Mouse (Mus musculus): ENCODE measurements around the gene Zfp943. TPM values are rescaled to one million over a fixed set of nuclear protein-coding genes. Genes with fewer than 3 reads are reported as not detected.
A peak's percentile ranks its signal among the peaks of the same experiment; 100 is the strongest.
"Not testable (repeated sequence)": the region's sequence is repeated elsewhere in the genome, so short reads cannot be mapped to it uniquely, and the experiment has no call there.

Zfp943 gene
- polyA plus RNA-seq (2015; fragmentation: Nextera tagmentation; extraction: Ambion mirVana), result 19.0 and 21.3 TPM in 2 replicates

DNA sequence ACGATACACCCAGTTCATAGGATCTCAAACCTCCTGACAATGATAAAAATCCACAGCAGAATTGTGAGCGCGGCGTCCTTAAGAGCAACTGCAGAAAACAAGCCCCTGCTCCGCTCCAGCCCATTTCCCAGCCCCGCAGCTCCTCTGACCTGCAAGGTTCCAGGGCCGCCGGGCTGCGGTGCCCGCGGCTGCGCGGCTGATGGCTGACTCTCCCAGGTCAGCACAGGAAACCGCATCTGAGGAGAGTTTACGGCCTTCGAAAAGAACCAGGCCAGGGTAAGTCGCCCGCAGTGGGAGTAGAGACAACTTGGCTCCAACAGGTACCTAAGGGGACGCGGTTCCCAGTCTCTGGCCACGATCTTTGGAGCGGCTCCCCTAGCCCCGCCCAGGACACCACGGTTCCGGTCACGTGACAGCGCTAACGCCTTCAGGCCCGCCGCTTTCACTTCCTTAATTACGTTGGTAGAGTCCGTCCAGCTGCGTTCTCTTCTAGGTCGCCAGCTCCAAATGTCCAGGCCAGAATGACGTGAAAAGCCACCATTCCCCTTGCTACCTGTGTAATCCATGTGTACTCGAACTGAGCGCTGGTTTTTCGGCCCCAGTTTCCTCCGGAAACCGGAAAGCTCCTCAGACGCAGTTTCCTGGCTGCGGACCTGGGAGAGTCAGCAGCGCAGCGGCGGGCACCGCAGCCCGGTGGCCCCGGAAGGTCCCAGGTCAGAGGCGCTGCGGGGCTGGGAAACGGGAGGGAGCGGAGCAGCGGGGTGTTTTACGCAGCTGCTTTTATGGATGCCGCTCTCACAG, at the start of gene Zfp943, which contains the start of gene Zfp942:
TSS of gene Zfp943 (plus strand) at position 446 of the 801 bp plus-strand sequence.
TSS of gene Zfp942 (minus strand) at position 358 of the 801 bp plus-strand sequence.
- peak within 1 kb of the TSS; percentile 87 for H3K27ac ChIP-seq (replicated peaks)
- not testable (repeated sequence) for H3K27me3 ChIP-seq, H3K36me3 ChIP-seq
- H3K4me1 ChIP-seq (replicated peaks), result peaks cover 32% of the 10 kb centered on the region
- peak within 1 kb of the TSS; percentile 80 for H3K9ac ChIP-seq
- peaks cover 11% of the 10 kb centered on the region; the same call in 1 of the 2 replicates for H3K9me3 ChIP-seq
- peak; percentile 96 for ATAC-seq (ENCODE audit: low read depth)
- H3K4me3 ChIP-seq, result peak within 1 kb of the TSS; percentile 67
- under 1% methylated on average over 45 of the region's 55 CpGs for WGBS
- peak within 1 kb of the TSS; percentile 62 for H3K4me2 ChIP-seq

- H3K9ac ChIP-seq, result no peak overlapping the region
Observed at GRCm38 (mm10) chr17:21963302-21963701, 950 bp downstream of the Zfp943 start.

DNA sequence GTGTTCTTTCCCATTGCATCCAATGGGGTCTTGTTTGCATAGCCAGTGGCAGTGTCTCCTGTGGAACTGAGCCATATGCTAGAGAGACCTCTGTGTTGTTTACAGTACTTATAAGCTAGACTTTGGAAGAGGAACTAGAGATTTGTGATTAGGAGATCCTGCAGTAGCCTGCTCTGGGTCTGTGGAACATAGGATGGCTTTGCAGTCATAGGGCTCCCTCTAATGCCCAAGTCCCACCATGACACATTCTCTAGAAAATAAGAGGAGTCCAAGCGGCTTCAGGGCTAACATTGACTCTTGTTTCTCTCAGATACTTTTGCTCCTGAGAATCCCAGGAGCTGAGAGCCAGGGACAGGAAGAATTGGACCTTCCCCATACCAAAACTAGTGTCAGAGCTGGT, 73.2 kb downstream of the Zfp943 start:
- H3K4me3 ChIP-seq; H3K4me1 ChIP-seq (replicated peaks); H3K9ac ChIP-seq; H3K36me3 ChIP-seq; H3K9me3 ChIP-seq; H3K4me2 ChIP-seq; H3K27ac ChIP-seq (replicated peaks); ATAC-seq (ENCODE audit: low read depth); H3K27me3 ChIP-seq: not testable (repeated sequence)
- WGBS, result 31% methylated on average over 1 of the region's 1 CpGs

More at GRCm38 (mm10) chr17:21963302-21963701, 950 bp downstream of the Zfp943 start:
- no peak for ATAC-seq (ENCODE audit: low read depth)
- Histone ChIP-seq H3K4me3 (peak overlapping the region; percentile 67), H3K27me3 (no peaks in the 10 kb centered on the region), H3K4me2 (peak overlapping the region; percentile 62), H3K4me1 (replicated peaks) (peaks cover 32% of the 10 kb centered on the region), H3K27ac (replicated peaks) (no peak overlapping the region), H3K36me3 (peaks cover 14% of the 10 kb centered on the region), H3K9me3 (peaks cover 14% of the 10 kb centered on the region; the same call in 1 of the 2 replicates)
- WGBS, result 64% methylated on average over 4 of the region's 4 CpGs

- ATAC-seq (ENCODE audit: low read depth), result no peak
- Histone ChIP-seq H3K27me3 (no peaks in the 10 kb centered on the region), H3K4me2 (no peak overlapping the region), H3K36me3 (no peaks in the 10 kb centered on the region), H3K4me3 (no peak overlapping the region), H3K9ac (no peak overlapping the region), H3K9me3 (peaks cover 13% of the 10 kb centered on the region; the same call in 1 of the 2 replicates), H3K27ac (replicated peaks) (no peak overlapping the region), H3K4me1 (replicated peaks) (no peaks in the 10 kb centered on the region)
- WGBS, result 66% methylated on average over 2 of the region's 2 CpGs
Observed at GRCm38 (mm10) chr17:22049403-22049802, 87.1 kb downstream of the Zfp943 start.

DNA sequence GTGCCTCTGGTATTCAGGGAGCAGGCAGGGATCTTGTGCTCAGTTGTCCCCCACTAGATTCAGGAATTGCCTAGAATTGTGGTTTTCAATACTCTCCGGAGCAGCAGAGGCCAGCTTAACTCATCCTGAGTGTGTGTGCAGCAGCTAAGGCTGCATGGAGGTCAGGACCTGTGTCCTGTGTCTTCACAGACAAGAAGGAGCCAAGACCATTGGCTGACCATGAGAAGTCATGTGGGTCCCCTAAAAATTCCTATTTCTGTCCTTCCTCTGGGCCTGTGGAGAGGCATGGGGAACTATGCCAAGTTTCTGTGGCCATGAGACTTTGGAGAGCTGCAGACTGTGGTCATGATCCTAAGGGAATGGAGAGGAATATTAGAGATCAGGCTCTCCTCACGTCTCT, 90.9 kb downstream of the Zfp943 start:
- Histone ChIP-seq H3K4me1 (replicated peaks) (no peaks in the 10 kb centered on the region), H3K27ac (replicated peaks) (no peak overlapping the region), H3K36me3 (no peaks in the 10 kb centered on the region), H3K4me3 (no peak overlapping the region), H3K4me2 (no peak overlapping the region), H3K27me3 (no peaks in the 10 kb centered on the region), H3K9me3 (peaks cover 15% of the 10 kb centered on the region; the same call in 1 of the 2 replicates), H3K9ac (no peak overlapping the region)
- WGBS, result 77% methylated on average over 2 of the region's 2 CpGs
- no peak for ATAC-seq (ENCODE audit: low read depth)

DNA sequence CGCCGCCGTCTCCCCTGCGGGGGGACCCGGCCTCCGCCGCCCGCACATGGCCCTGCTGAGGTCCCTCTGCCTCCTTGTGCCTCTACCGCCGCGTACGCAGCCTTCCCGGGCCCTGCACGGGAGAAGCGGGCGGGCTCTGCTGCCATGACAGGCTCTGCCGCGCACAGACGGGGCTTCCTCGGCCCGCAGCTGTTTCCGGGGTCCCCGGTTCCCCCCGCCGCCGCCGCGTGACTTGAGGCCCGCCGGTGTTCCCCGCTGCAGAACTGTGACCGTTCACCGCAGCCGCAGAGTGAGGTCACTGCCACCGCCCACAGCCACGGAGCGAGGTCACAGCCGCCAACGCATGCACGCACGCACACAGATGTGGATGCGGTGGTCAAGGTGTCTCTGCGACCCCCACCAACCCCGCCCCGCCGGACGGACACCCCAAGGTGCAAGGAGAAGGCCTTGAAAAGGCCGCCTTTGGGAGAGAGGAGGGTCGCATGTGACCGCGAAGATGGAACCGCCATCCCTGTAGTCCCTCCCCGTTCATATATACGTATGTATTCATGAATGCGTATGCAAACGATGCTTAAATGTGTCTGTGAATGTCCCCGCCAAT, 118.8 kb downstream of the Zfp943 start:
- no peaks in the 10 kb centered on the region for H3K4me1 ChIP-seq (replicated peaks)
- WGBS, result 3% methylated on average over 57 of the region's 57 CpGs
- H3K27me3 ChIP-seq, result no peaks in the 10 kb centered on the region
- H3K9me3 ChIP-seq, result no peaks in the 10 kb centered on the region
- H3K27ac ChIP-seq (replicated peaks), result peak overlapping the region; percentile 82
- no peaks in the 10 kb centered on the region for H3K36me3 ChIP-seq
- peak overlapping the region; percentile 80 for H3K9ac ChIP-seq
- H3K4me2 ChIP-seq, result peak overlapping the region; percentile 69
- H3K4me3 ChIP-seq, result peak overlapping the region; percentile 63
- ATAC-seq (ENCODE audit: low read depth), result peak; percentile 96

GRCm38 (mm10) chr17:22083224-22083623, 120.9 kb downstream of the Zfp943 start:
- not testable (repeated sequence) for H3K9me3 ChIP-seq; H3K27ac ChIP-seq (replicated peaks); H3K4me2 ChIP-seq; H3K27me3 ChIP-seq; H3K36me3 ChIP-seq; H3K4me1 ChIP-seq (replicated peaks); H3K9ac ChIP-seq; ATAC-seq (ENCODE audit: low read depth); H3K4me3 ChIP-seq
- 30% methylated on average over 3 of the region's 3 CpGs for WGBS

- Histone ChIP-seq H3K4me3 (no peak overlapping the region), H3K4me1 (replicated peaks) (no peaks in the 10 kb centered on the region), H3K9ac (no peak overlapping the region), H3K27me3 (no peaks in the 10 kb centered on the region), H3K27ac (replicated peaks) (no peak overlapping the region), H3K9me3 (no peaks in the 10 kb centered on the region), H3K36me3 (no peaks in the 10 kb centered on the region), H3K4me2 (no peak overlapping the region)
- no peak for ATAC-seq (ENCODE audit: low read depth)
Observed at GRCm38 (mm10) chr17:22118770-22119169, 156.4 kb downstream of the Zfp943 start.

Other genes starting within 250 kb of the Zfp943 start
- 10.8 and 12.2 TPM in 2 replicates for gene Zfp229, start 231.8 kb upstream of the Zfp943 start, polyA plus RNA-seq (2015; fragmentation: Nextera tagmentation; extraction: Ambion mirVana)
- gene Zfp820, start 116.8 kb upstream of the Zfp943 start, polyA plus RNA-seq (2015; fragmentation: Nextera tagmentation; extraction: Ambion mirVana), result 2.6 and 3.1 TPM in 2 replicates
- gene Zfp995, start 52.6 kb upstream of the Zfp943 start, polyA plus RNA-seq (2015; fragmentation: Nextera tagmentation; extraction: Ambion mirVana), result 9.1 and 9.6 TPM in 2 replicates
- gene Zfp942, start 88 bp upstream of the Zfp943 start, polyA plus RNA-seq (2015; fragmentation: Nextera tagmentation; extraction: Ambion mirVana), result 18.5 and 20.9 TPM in 2 replicates
- gene Zfp947, start 203.6 kb downstream of the Zfp943 start, polyA plus RNA-seq (2015; fragmentation: Nextera tagmentation; extraction: Ambion mirVana), result 1.1 and 1.2 TPM in 2 replicates